Mouse (Mus musculus) ovary, postnatal 14 days (tissue): ENCODE measurements around the gene Gdf2.

ENCODE experiments used
- DNase-seq: peaks from one replicate; pipeline ENCODE4 v3.0.0; 2022; ENCODE audit warnings: low spot score

The Gdf2 gene

GRCm38 (mm10) chr14:33940739-33941138, at the start of gene Gdf2:
Gene Gdf2 (plus strand): TSS chr14:33941039.
- no peak for DNase-seq

GRCm38 (mm10) chr14:33891507-33891906, 49.3 kb upstream of the Gdf2 start:
- no peak for DNase-seq

- no peak for DNase-seq
Measured at GRCm38 (mm10) chr14:33895777-33896176, 45.1 kb upstream of the Gdf2 start.

- DNase-seq: no peak
Measured at GRCm38 (mm10) chr14:33896628-33897300, 44.1 kb upstream of the Gdf2 start.

GRCm38 (mm10) chr14:33902783-33903182, 38.1 kb upstream of the Gdf2 start:
- DNase-seq: no peak

DNA sequence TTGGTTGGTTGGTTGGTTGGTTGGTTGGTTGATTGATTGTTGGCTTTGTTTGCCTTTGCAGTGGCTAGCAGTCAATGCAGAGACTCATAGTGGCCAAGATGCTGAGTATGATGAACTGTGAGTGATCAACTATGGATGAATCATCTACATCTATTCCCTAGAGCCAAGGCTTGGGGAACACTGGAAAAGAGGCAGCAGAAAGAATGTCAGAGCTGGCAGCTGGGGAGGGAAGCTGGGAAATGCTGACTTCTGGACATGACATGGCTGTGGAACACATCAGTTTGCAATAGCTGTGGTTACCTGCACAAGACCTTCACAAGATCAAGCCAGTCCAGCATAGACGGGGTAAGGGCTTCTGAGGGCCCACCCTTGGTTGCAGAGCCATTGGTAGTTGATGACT, 37.6 kb upstream of the Gdf2 start:
- DNase-seq: no peak

DNA sequence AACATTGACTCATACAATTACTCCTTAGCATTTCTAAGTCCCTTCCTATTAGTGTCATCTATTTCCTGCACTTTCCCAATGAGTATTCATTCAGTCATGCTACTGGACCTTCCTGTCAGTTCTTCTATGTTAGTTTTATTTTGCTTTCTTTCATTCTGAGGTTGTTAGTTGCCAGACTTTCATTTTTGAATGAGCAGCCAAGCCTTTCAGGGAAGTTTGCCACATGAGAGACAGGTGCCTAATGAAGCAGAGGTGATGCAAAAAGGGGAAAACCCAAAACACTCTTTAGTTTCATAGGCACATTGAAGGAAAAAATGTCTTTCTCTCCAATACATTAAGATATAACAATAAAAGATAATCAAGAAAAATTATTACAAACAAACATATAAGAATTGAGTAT, 36.0 kb upstream of the Gdf2 start:
- DNase-seq: no peak

GRCm38 (mm10) chr14:33913727-33914126, 27.1 kb upstream of the Gdf2 start:
- DNase-seq: peak; percentile 61

DNA sequence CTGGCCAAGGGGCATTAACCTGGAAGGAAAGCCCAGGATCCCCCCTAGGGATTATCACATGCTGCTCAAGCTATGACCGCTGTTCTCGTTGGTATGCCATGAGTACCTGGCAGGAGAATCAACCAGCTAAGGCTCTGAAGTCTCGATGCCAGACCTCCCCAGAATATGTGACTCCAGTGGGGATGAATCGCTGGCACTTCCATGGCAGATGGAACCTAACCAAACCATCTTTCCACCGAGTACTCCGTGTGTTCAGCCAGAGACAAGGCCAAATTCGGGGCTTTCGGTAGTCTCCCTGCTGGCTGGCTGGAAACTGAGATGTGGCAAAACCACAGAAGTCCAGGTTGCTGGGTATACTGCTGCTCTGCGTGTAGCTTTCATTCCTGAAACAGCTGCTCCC, 26.6 kb upstream of the Gdf2 start:
- no peak for DNase-seq

DNA sequence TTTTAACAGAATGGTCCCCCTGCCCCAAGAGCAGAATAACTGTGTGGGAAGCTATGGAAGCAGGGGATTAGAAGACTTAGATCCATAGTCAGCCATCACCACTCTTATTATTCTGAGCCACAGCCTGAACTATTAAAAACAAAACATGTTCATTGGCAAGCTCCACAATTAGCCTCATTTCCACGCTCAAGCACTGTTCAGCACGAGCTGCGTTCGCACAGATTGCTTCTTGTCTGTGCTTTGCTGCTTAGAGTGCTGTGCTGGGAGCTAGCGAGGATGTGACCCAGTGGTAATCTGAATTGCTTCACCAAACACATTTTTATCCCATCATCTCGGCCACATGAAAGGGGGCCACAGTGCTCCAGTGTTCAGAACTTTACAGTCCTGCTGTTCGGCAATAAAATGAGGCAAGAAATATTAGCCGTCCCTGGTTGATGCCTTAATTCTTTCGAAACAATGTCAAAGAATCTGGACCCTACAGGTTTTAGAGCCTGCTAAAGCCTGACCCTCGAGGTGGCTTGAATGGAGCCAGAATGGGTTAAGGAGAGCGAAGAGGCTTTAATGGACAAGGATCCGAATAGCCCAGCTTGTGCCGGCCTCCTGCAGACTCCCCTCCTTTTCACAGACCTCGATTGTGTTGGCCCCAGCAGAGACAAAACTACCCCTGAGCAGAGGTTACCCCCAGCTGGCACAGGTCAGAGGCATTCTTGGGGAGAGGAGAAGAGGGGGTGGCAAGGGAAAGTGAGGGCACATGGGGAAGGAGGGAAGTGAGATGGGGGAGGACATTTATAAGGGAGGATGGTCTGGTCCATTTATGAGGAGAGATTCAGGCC, 19.9 kb upstream of the Gdf2 start:
- DNase-seq: no peak

- no peak for DNase-seq
Measured at GRCm38 (mm10) chr14:33922771-33923167, 18.1 kb upstream of the Gdf2 start.

DNA sequence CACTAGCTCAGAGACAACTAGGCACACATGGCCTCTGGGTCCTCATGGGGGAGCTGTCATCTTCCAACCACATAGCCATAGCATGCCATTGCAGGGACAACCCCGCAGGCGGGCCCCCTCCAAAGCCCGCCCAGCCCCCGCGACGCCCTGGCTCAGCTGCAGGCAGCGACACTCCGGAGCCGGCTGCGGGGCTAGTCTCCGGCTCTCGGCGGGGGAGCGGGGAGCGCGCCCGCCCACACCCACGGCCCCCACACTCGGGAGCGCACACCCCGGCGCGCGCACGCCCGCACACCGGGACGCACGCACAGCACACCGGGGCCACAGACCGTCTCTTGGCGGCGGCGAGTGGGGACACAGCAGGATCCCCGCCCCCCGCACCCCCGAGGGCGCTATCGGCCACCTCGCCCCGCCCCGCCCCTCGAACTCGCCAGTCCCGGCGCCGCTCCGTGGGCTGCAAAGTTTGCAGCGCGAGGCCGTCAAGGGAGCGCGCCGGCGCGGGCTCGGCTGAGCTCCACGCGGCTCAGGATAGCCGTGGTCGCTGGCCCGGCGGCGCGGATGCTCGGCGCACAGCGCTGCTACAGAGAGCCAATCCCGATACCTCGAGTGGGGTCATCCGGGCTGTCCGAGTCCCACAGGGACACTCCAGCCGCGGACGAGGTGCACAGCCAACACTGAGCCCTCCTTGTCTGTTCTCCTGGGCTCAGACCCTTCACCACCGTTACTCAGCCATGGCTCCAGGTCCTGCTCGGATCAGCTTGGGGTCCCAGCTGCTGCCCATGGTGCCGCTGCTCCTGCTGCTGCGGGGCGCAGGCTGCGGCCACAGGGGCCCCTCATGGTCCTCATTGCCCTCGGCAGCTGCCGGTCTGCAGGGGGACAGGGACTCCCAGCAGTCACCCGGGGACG, 17.4 kb upstream of the Gdf2 start, which contains the start of gene Gdf10:
Gdf10 (plus strand) TSS at position 420 of the 903 bp plus-strand sequence.
- DNase-seq: peak; percentile 46

GRCm38 (mm10) chr14:33931853-33932252, 9.0 kb upstream of the Gdf2 start:
- DNase-seq: no peak

DNA sequence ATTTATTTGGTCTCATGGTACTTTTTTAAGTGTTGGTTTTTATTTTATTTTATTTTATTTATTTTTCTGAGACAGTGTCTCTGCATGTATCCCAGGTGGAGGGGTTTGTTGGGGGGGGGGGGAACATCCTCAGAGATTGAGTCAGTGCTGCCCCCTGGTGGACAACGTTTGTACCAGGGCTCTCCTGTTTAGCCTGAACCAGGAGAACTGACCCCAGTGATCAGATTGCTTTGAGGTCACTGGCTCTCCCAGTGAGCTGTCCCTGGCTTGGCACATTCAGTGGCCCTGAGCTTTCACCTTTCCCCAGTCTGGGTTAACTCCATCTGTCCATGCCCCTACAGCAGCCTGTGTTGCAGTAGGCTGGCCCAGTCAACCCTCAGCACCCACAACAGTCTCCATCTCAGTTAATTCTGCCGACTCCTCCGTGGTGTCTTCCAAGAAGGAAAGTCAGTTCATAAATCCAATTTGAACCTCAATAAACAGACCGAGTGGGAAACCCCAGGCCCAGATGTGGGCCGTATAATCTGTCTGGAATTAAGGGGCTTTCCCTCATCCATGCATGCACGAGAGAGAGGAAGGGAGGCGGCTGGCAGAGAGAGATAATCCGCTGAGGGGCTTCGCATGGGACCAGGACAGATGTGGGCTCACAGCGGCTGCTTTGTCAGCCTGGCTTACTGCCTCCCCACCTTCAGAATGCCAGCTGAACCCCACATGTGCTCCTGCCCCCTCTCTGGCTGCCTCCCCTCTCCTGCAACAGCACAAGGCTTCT, 7.7 kb upstream of the Gdf2 start:
- DNase-seq: peak; percentile 61

DNA sequence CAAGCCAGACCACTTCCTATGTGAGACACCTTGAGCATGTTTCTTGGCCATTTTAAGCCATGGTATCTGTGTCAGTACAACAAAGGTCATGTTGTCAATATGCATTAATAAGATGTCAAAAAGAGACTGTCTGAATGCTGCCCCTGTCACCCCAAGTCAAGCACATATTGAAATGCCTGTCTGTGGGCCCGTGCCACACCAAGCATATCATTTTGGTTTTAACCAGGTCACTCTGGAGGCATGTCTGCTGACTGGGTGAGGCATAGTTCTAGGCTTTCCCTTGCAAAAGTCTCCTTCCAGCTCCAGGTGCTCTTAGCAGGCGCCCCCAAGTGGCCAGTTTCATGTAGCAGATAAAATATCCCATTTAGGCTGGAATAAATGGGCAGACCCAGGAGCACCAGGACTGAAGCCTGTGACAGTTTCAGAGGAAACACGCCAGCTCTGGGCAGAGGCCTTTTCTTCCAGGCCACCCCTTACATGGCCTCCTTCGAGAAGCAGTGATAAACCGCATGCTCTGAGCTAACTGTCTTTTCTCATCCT, 7.0 kb upstream of the Gdf2 start:
- peak; percentile 52 for DNase-seq

- peak; percentile 73 for DNase-seq
Measured at GRCm38 (mm10) chr14:33939117-33939516, 1.7 kb upstream of the Gdf2 start.

GRCm38 (mm10) chr14:33942222-33942621, 1.4 kb downstream of the Gdf2 start:
- DNase-seq: no peak

- no peak for DNase-seq
Measured at GRCm38 (mm10) chr14:33946125-33946524, 5.3 kb downstream of the Gdf2 start.

DNA sequence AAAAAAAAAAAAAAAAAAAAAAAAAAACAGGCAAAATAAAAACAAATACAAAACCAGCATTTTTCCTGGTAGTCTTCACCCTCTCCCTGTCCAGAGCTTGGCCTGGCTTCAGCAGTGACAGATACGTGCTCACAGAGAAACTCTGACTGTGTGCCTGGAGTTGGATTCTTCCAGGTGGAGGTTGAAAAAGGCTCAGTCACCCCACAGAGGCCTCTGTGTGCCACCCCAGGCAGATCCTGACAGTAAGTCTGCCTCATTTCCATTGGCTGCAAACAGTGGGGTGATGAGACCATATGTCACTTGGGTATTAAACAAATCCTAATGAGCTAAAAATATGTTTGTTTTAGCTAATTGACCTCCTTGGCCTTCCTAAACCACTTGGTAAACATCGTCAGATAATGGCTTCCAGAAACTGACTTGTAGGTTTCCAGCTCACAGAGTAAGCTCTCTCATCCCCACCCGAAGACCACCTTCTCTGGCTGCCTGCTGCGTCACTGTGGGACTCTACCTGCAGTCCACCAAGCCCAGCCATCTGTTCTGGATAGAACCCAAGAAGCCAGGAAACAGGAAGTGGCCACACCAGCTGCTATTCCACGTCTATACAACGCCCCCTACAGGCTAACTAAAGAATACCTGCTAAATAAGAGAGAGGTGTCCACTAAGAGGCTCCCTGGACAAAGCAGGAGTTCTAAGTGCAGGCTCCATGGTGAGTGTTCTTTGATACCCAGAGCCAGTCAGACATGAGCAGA, 11.6 kb downstream of the Gdf2 start:
- DNase-seq: no peak

GRCm38 (mm10) chr14:33953761-33954160, 12.9 kb downstream of the Gdf2 start, which contains the start of gene Rbp3:
Gene Rbp3 (plus strand): TSS chr14:33954003.
- no peak for DNase-seq
